Mouse (Mus musculus): ENCODE measurements at regions not wholly inside any gene's neighbourhood (a gene's known extent, or its start where the extent isn't known, plus 50 kb on each side); places are given as distances from the start of the nearest gene placed in this dataset.
A peak's percentile ranks its signal among the peaks of the same experiment; 100 is the strongest.

- no peak for DNase-seq
Measured at GRCm38 (mm10) chr14:54185265-54185830, 68.6 kb downstream of the Dad1 start.

- no peak for DNase-seq
Measured at GRCm38 (mm10) chr14:54183873-54184272, 70.0 kb downstream of the Dad1 start.

DNA sequence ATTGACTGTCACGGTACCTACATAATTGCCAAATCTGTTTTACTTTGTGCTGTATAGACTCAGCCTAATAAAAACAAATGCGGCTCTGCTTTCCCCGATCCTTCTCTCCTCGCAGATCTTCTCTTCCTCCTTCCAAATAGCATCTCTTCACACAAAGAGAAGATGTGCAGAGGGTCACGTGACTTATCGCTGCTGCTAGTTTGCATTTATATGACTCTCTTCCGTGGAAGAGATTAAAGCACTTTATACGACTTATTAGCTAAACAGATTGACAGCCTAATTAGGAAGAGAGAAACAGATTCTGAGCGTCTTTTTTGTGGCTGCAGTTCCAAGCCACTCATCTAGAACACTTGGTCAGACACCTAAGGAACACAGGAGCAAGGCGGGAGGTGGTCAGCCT lies 71.1 kb downstream of the Dad1 start:
- no peak for DNase-seq

DNA sequence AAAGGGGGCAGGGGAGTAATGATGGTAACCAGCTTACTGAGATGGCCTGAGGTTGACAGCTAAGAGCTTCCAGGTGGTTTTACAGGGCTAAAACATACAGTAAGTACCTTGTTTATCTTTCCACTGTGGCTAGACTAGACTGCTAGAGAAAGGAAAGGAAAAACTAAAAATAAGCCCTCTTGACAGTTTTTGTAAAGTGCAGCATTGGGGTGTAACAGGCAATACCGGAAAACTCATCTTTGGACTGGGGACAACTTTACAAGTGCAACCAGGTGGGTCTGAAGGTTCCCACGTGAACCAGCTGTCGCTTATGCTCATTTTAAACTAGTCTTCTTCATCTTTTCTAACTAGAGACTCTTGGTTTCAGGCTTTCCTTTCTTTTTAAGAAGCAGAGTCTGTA lies 72.6 kb downstream of the Dad1 start:
- DNase-seq: no peak

- DNase-seq: peak; percentile 31
Measured at GRCm38 (mm10) chr14:54180754-54181153, 73.2 kb downstream of the Dad1 start.

- DNase-seq: no peak
Measured at GRCm38 (mm10) chr14:54180271-54180670, 73.6 kb downstream of the Dad1 start.

GRCm38 (mm10) chr14:54178856-54179255 lies 75.0 kb downstream of the Dad1 start:
- no peak for DNase-seq

DNA sequence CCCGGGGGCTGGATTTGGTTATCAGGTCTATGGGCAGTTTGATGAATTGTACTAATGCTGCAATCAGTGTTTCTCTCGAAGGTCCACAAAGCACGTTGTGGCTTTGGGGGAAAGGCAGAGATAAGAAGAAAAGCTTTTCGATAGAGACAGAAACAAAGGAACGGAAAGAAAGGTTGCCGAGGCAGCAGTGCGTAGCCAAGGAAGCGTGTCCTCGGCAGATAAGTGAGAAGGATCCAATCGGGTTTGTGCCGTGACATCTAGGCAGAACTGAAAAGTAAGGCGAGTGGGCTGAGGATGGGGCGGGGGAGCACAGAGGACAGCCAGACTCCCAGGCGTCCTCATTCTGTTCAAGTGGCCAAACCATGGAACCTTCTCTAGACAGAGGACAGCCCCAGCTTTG lies 77.4 kb downstream of the Dad1 start:
- no peak for DNase-seq

- DNase-seq: no peak
Measured at GRCm38 (mm10) chr14:54175476-54175875, 78.4 kb downstream of the Dad1 start.

GRCm38 (mm10) chr14:54173316-54173715 lies 80.6 kb downstream of the Dad1 start:
- no peak for DNase-seq

DNA sequence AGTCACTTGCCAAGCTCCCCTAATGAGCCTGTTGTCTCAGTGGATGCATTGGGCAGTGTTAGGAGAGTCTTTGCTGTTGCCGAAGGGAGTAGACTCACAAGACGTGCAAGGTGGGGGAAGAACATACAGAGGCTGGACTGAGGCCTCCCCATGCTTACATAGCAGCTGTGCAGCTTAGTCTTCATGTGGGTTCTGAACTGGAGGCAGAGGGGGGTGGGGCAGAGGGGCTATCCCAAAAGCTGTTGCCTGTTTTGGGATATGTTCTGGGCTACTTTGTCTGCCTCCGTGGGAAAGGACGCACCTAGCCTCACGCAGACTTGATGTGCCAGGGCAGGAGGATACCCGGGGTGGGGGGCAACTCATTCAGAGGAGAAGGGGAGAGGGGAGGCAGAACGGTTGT lies 84.7 kb downstream of the Dad1 start:
- no peak for DNase-seq

- no peak for DNase-seq
Measured at GRCm38 (mm10) chr14:54168414-54168931, 85.4 kb downstream of the Dad1 start.

- no peak for DNase-seq
Measured at GRCm38 (mm10) chr14:54166057-54166456, 87.8 kb downstream of the Dad1 start.

DNA sequence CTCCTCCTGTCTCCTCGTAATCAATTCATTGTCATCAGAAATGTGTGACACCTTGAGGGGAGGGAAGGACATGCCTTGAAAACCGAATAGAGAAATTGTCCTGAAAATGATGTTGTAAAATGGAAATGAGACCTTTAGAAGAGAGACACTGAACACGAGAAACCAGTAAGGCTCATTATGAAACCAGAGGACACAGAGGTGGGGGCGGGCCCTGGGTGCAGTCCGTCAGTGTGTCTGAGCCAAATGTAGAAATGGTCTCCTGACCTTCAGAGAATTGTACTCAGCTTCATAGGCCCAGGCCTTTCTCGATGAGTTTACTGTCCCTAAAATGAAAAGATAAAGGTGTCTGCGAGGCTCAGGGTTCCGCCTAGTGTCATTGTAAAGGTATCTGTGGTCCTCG lies 89.0 kb downstream of the Dad1 start:
- DNase-seq: no peak

DNA sequence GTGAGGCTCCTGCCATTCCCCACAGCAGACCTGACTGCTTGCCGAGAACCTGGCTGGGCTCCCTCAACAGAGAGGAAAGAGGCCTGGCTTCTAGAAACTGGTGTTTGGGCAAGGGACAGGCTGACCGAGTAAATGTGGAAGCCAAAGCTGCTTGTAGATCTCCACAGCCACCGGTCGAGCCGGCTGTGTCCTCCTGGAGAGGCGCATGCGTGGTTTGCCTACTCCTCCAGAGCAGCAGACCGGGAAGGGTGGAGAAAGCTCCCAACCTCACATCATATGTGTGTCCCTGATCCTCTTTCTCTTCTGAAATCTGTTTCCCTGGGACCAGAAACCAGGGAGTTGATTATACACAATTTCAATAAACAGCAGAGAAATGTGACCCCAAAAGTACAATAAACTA lies 92.0 kb downstream of the Dad1 start:
- DNase-seq: peak; percentile 20

GRCm38 (mm10) chr14:54161206-54161605 lies 92.7 kb downstream of the Dad1 start:
- DNase-seq: no peak

DNA sequence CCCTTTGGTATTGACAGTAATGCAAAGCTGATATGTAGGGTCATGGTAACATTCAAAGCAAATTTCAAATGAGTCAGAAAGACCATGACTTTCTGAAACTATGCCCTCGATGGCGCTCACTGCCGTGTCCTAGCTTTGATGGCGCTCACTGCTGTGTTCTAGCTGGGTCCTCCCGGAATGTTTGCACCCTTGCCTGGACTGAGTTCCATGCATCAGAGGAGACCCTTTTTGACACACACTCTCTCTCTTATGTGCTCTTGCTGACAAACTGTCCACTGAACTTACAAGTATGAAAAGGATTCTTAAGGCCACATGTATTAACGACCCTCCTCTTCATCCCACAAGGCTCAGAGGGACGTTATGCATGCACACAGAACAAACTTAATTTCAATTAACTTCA lies 94.1 kb downstream of the Dad1 start:
- no peak for DNase-seq

- DNase-seq: no peak
Measured at GRCm38 (mm10) chr14:54158214-54158965, 95.5 kb downstream of the Dad1 start.

DNA sequence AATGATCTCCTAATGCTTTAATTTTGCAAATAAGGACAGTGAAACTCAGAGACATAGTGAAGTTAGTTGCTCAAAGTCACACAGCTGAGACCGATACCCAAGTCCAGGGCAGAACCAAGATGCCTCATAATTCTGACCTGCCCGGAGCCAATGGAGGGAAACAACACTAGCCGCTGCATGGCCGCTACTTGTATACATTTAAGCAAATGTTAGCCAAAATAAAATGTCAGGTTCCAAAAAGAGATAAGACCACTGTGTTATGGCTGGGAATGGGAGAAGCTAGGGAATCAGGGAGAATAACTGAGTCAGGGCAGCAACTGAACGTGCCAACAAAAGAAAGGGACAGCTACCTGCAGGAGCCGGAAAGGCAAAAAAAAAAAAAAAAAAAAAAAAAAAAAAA lies 97.4 kb downstream of the Dad1 start:
- no peak for DNase-seq

DNA sequence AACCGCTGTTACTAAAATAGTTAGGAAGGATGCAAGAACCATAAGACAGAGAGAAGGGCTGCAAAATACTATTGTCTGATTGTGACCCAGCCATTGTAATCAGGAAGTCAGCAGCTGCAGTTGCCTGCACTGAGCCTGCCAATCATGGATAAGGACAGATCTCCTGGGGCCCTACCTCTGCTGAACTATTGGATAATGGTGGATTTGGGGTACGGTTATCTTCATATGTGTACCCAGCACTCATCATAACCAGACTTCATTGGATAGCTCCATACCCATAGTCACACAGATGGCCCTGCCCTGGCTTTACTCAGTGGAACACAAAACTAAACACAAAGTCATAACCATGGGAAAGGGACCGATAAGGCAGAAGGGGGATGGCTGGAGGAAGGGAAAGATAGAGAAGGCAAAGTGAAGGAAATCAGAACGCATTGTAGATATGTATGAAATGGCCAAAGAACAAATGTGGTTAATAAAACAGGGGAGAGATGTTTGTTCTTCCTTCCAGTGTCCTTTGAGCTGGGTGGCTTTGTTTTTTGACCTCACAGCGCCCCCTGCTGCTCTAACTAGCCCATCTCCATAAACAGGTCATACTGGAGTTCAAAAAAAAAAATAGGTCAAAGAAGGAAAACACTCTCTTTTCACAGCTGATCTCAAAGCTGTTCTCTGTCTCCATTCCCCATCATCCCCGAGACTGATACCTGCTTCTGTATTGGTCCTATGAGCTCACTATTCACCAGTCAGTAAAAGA lies 101.2 kb downstream of the Dad1 start:
- peak; percentile 81 for DNase-seq

DNA sequence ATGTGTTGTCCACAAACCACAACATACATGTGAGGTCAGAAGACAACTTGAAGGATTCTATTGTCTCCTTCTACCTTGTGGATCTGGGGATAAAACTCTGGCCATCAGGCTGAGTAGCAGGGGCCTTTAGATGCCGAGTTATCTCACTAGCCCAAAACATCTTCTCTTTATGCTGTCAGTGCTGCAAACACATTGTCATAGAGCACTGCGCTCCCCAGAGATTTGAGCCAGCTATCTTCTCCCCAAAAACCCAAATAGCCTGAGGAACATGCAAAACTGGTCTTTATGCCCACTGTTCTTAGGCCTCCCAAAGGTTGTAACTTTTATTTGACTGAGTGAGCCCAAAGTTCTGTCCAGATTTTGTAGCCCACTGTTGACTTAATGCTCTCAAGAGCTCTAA lies 102.0 kb downstream of the Dad1 start:
- no peak for DNase-seq

GRCm38 (mm10) chr14:54151272-54151671 lies 102.6 kb downstream of the Dad1 start:
- DNase-seq: no peak

DNA sequence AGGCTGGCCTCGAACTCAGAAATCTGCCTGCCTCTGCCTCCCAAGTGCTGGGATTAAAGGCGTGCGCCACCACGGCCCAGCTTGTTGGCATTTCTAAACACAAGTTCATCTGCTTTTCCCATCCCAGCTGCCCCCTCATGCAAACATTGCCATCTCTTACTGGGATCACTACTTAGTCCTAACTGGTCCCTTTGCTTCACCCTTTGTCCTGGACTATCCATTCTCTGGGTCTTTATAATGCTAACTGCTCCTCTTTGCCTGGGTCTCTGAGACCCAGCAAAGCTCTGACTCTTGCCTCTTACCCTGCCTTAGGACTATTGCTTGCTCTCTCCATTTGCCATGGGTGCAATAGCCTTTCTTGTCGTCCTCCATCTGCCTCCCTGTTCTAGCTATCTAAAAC lies 103.7 kb downstream of the Dad1 start:
- DNase-seq: no peak

Data from gastrocnemius, postnatal 10 days (tissue).